Mouse (Mus musculus): ENCODE results near the gene Tdrd1.

Tdrd1 gene

GRCm38 (mm10) chr19:56914658-56915057 lies 88.6 kb downstream of the Tdrd1 start:
- DNase-seq: no peak

- DNase-seq: no peak
Observed at GRCm38 (mm10) chr19:56915084-56915483, 89.1 kb downstream of the Tdrd1 start.
